Mouse (Mus musculus) MEL (cell line): ENCODE data around the gene Ccdc54. TPM values are rescaled to one million over a fixed set of nuclear protein-coding genes. Genes with fewer than 3 reads are reported as not detected.

ENCODE experiments used
- DNase-seq: peaks from one replicate; pipeline ENCODE4 v3.0.0; 2011; ENCODE audit warnings: low read depth, low spot score
- H3K27ac ChIP-seq: 2 replicates; pipeline ENCODE4 v1.5.1; 2012; ENCODE audit warnings: low read depth, mild to moderate bottlenecking, control low read depth, low read length, moderate library complexity; ENCODE audit not compliant: control insufficient read depth
- H3K27me3 ChIP-seq, 2 experiments: fragments of 150-350 bp in 1 of 2; sonication (generic) in 1 of 2; 2 replicates each; pipeline ENCODE4 v1.6.1; 2012; ENCODE audit warnings: low read length in 2 of 2, mild to moderate bottlenecking in 2 of 2, improper control_type of control experiment in 1 of 2, moderate library complexity in 1 of 2; ENCODE audit not compliant: insufficient read depth in 2 of 2, control insufficient read depth in 1 of 2
- H3K36me3 ChIP-seq, 2 experiments: 2 replicates each; pipeline ENCODE4 v1.6.1; 2012 to 2014; ENCODE audit warnings: low read length in 2 of 2, improper control_type of control experiment in 1 of 2, inconsistent platforms in 1 of 2, mild to moderate bottlenecking in 1 of 2; ENCODE audit not compliant: insufficient read depth in 2 of 2, control insufficient read depth in 1 of 2
- H3K4me1 ChIP-seq, 2 experiments: fragments of 150-350 bp in 1 of 2; sonication (generic) in 1 of 2; 2 replicates each; pipeline ENCODE4 v1.6.1; 2012; ENCODE audit warnings: low read length in 2 of 2, improper control_type of control experiment in 1 of 2, mild to moderate bottlenecking in 1 of 2; ENCODE audit not compliant: insufficient read depth in 2 of 2, control insufficient read depth in 1 of 2
- H3K4me3 ChIP-seq, 2 experiments: fragments of 150-350 bp in 1 of 2; sonication (generic) in 1 of 2; 2 replicates each; pipeline ENCODE4 v1.5.1; 2012; ENCODE audit warnings: low read depth in 2 of 2, low read length in 2 of 2, mild to moderate bottlenecking in 2 of 2, moderate library complexity in 2 of 2, control low read depth in 1 of 2, improper control_type of control experiment in 1 of 2; ENCODE audit not compliant: control insufficient read depth in 1 of 2, insufficient read depth in 1 of 2
- H3K79me2 ChIP-seq: 2 replicates; pipeline ENCODE4 v1.6.1; 2012; ENCODE audit warnings: mild to moderate bottlenecking, low read length, moderate library complexity; ENCODE audit not compliant: control insufficient read depth, poor library complexity, insufficient read depth
- H3K9ac ChIP-seq: 2 replicates; pipeline ENCODE4 v1.6.1; 2012; ENCODE audit warnings: low read depth, mild to moderate bottlenecking, control low read depth, low read length, moderate library complexity; ENCODE audit not compliant: control insufficient read depth, poor library complexity, severe bottlenecking
- H3K9me3 ChIP-seq: fragments of 150-350 bp; sonication (generic); replicated peaks from 2 replicates; pipeline ENCODE4 v1.6.1; 2012; ENCODE audit warnings: mild to moderate bottlenecking, low read length, improper control_type of control experiment, moderate library complexity; ENCODE audit not compliant: insufficient read depth
- CHD2 ChIP-seq: IDR thresholded peaks from 2 replicates; pipeline ENCODE4 v1.6.1; 2011; ENCODE audit warnings: low read length, improper control_type of control experiment
- E2F4 ChIP-seq: IDR thresholded peaks from 2 replicates; pipeline ENCODE4 v1.6.1; 2011; ENCODE audit warnings: low read depth, low read length, improper control_type of control experiment, borderline replicate concordance
- ELF1 ChIP-seq: IDR thresholded peaks from 2 replicates; pipeline ENCODE4 v1.6.1; 2014; ENCODE audit warnings: low read depth, mild to moderate bottlenecking, inconsistent platforms, low read length, improper control_type of control experiment, moderate library complexity
- EP300 ChIP-seq, 2 experiments: IDR thresholded peaks; 2 replicates each; pipeline ENCODE4 v1.6.1; 2011; ENCODE audit warnings: improper control_type of control experiment in 2 of 2, low read length in 2 of 2, low read depth in 1 of 2, mild to moderate bottlenecking in 1 of 2
- ETS1 ChIP-seq: IDR thresholded peaks from 2 replicates; pipeline ENCODE4 v1.6.1; 2012; ENCODE audit warnings: low read depth, mild to moderate bottlenecking, inconsistent platforms, low read length, improper control_type of control experiment, moderate library complexity
- GABPA ChIP-seq: IDR thresholded peaks from 2 replicates; pipeline ENCODE4 v1.6.1; 2012; ENCODE audit warnings: low read depth, mild to moderate bottlenecking, inconsistent platforms, low read length, improper control_type of control experiment, moderate library complexity
- GATA1 ChIP-seq: IDR thresholded peaks from 2 replicates; pipeline ENCODE4 v1.6.1; 2011; ENCODE audit warnings: low read depth, low read length, improper control_type of control experiment
- KAT2A ChIP-seq: conservative IDR thresholded peaks from 2 replicates; pipeline ENCODE4 v1.6.1; 2012; ENCODE audit warnings: low read depth, low read length, improper control_type of control experiment, inconsistent platforms
- MAX ChIP-seq: IDR thresholded peaks from 2 replicates; pipeline ENCODE4 v1.6.1; 2011; ENCODE audit warnings: low read length, improper control_type of control experiment
- MYC ChIP-seq: IDR thresholded peaks from 2 replicates; pipeline ENCODE4 v1.6.1; 2011; ENCODE audit warnings: low read depth, mild to moderate bottlenecking, low read length, improper control_type of control experiment, moderate library complexity
- NELFE ChIP-seq: IDR thresholded peaks from 2 replicates; pipeline ENCODE4 v1.6.1; 2011; ENCODE audit warnings: low read depth, low read length, improper control_type of control experiment
- NRF1 ChIP-seq: IDR thresholded peaks from 2 replicates; pipeline ENCODE4 v1.6.1; 2014; ENCODE audit warnings: low read depth, mild to moderate bottlenecking, inconsistent platforms, low read length, improper control_type of control experiment, moderate library complexity; ENCODE audit not compliant: poor library complexity, insufficient read depth, severe bottlenecking
- POLR2AphosphoS5 ChIP-seq: IDR thresholded peaks from 2 replicates; pipeline ENCODE4 v1.6.1; 2012; ENCODE audit warnings: low read depth, borderline replicate concordance, mild to moderate bottlenecking, inconsistent platforms, low read length, moderate library complexity, mixed read lengths
- RAD21 ChIP-seq: IDR thresholded peaks from 2 replicates; pipeline ENCODE4 v1.6.1; 2011; ENCODE audit warnings: mild to moderate bottlenecking, low read depth, low read length, improper control_type of control experiment
- SIN3A ChIP-seq: IDR thresholded peaks from 2 replicates; pipeline ENCODE4 v1.6.1; 2012; ENCODE audit warnings: low read length, improper control_type of control experiment, inconsistent platforms
- SMC3 ChIP-seq: IDR thresholded peaks from 2 replicates; pipeline ENCODE4 v1.6.1; 2011; ENCODE audit warnings: low read depth, low read length, improper control_type of control experiment
- TAL1 ChIP-seq: IDR thresholded peaks from 2 replicates; pipeline ENCODE4 v1.6.1; 2012; ENCODE audit warnings: mild to moderate bottlenecking, inconsistent platforms, low read length, moderate library complexity, mixed read lengths
- TBP ChIP-seq: IDR thresholded peaks from 2 replicates; pipeline ENCODE4 v1.8.0; 2011; ENCODE audit warnings: low read depth, low read length, improper control_type of control experiment
- TCF12 ChIP-seq: IDR thresholded peaks from 2 replicates; pipeline ENCODE4 v1.6.1; 2014; ENCODE audit warnings: low read depth, mild to moderate bottlenecking, inconsistent platforms, low read length, improper control_type of control experiment, moderate library complexity
- USF1 ChIP-seq: IDR thresholded peaks from 2 replicates; pipeline ENCODE4 v1.6.1; 2014; ENCODE audit warnings: low read depth, mild to moderate bottlenecking, inconsistent platforms, low read length, improper control_type of control experiment, moderate library complexity
- USF2 ChIP-seq, 2 experiments: IDR thresholded peaks; 2 replicates each; pipeline ENCODE4 v1.6.1; 2011 to 2012; ENCODE audit warnings: improper control_type of control experiment in 2 of 2, low read length in 2 of 2, borderline replicate concordance in 1 of 2, inconsistent platforms in 1 of 2, low read depth in 1 of 2, mild to moderate bottlenecking in 1 of 2; ENCODE audit not compliant: insufficient read depth in 1 of 2
- ZKSCAN1 ChIP-seq: IDR thresholded peaks from 2 replicates; pipeline ENCODE4 v1.6.1; 2012; ENCODE audit warnings: low read depth, mild to moderate bottlenecking, inconsistent platforms, low read length, improper control_type of control experiment, moderate library complexity
- polyA plus RNA-seq, 2 experiments: library from polyadenylated mRNA; stranded (reverse) in 1 of 2; unstranded in 1 of 2; fragments of >175 nt in 1 of 2; fragments of >200 nt in 1 of 2; gene quantifications; 2 replicates each; pipeline versions ENCODE4 v1.2.1 to v1.2.4; 2012; ENCODE audit warnings: low replicate concordance in 2 of 2, low read depth in 1 of 2; ENCODE audit not compliant: insufficient read length in 2 of 2, insufficient read depth in 1 of 2, missing spikeins in 1 of 2
- total RNA-seq: library from RNA; depleted of rRNA; stranded (reverse); fragments of 300-350 nt; gene quantifications from 2 replicates; pipeline ENCODE4 v1.2.3, GENCODE M21; 2012

Ccdc54 gene
- total and polyA plus RNA-seq, 3 experiments = 0.06 TPM; not detected in 2

DNA sequence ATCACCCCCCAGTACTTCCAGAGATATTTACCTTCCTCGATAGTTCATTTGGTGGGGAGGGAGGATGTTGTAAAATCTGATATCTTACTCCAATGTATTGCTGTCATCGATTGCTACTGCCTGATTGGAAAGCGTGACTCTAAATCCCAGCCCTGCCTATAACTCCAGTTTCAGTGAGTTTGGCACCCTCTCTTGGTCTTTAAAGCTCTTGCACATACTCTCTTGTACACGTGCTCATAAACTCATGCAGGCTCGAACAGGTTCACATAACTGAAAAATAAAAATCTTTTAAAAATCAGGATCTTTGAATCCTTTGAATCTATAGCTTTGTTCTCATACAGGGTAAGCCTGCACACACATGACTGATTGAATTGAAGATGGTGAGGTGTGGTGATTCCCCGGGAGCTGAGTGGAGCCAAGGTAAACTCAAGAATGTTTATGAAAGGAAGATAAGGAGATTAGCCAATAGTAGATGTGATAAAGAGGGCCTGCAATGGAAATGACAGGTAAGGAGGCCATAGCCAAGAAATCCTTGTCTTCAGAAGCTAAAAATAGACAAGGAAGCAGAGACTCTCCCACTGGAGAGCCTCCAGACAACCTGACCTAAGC lies 31.7 kb downstream of the Ccdc54 start:
- no peak for DNase-seq
- H3K9ac ChIP-seq = no peak overlapping the region
- TF ChIP-seq USF1 (no peak), GATA1 (no peak), TAL1 (no peak), CHD2 (no peak), NELFE (no peak), TCF12 (no peak), MYC (no peak), ELF1 (no peak), KAT2A (no peak)
- TF ChIP-seq, all 39 proteins: peak for 0
- Histone ChIP-seq H3K4me1 (no peaks in the 10 kb centered on the region), H3K27ac (no peak overlapping the region), H3K79me2 (no peaks in the 10 kb centered on the region), H3K27me3 (no peaks in the 10 kb centered on the region), H3K4me3 (no peak overlapping the region), H3K9me3 (no peaks in the 10 kb centered on the region), H3K36me3 (peaks cover 0 to 27% of the 10 kb centered on the region in 2 experiments; a peak in 2 of 4 replicates)

DNA sequence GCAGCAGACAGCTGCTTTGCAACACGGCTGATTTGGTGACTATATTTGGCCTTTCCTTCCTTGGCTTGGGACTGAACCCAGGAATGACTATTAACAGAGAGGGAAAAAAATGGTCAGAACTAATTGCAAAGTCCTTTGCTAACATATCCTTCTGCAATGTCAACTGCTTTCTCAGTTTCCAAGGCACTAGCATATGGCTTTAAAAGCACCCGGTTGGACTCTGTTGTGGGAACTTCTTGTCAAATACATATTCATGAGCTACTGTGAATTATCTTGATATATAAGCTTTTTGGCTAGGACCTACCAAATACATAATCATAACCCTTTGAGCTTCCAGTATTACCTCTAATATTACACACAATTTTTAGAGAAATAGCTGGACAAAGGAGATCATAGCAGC lies 37.1 kb downstream of the Ccdc54 start:
- H3K36me3 ChIP-seq = peaks cover 0 to 9% of the 10 kb centered on the region in 2 experiments; a peak in 2 of 4 replicates
- H3K9me3 ChIP-seq = no peaks in the 10 kb centered on the region
- TF ChIP-seq RAD21 (no peak), TBP (no peak), GABPA (no peak), ZKSCAN1 (no peak), GATA1 (no peak), TAL1 (no peak), E2F4 (no peak), NRF1 (no peak), ETS1 (no peak), USF2 (IDR thresholded peaks at IDR 0.05; ENCODE audit: borderline replicate concordance in 1 of 2, insufficient read depth in 1 of 2, low read depth in 1 of 2, low read length in 2 of 2) (no peak), NELFE (no peak), EP300 (IDR thresholded peaks at IDR 0.05; ENCODE audit: low read depth in 1 of 2, low read length in 2 of 2) (no peak), SIN3A (no peak), MAX (no peak), SMC3 (no peak), KAT2A (no peak), CHD2 (no peak), POLR2AphosphoS5 (no peak)
- no peak overlapping the region for H3K9ac ChIP-seq
- H3K27ac ChIP-seq = no peak overlapping the region
- no peaks in the 10 kb centered on the region for H3K79me2 ChIP-seq
- no peak for DNase-seq
- no peaks in the 10 kb centered on the region for H3K27me3 ChIP-seq
- no peak overlapping the region for H3K4me3 ChIP-seq
- H3K4me1 ChIP-seq = no peaks in the 10 kb centered on the region
